Mouse (Mus musculus): ENCODE measurements at regions not wholly inside any gene's neighbourhood (a gene's known extent, or its start where the extent isn't known, plus 50 kb on each side); places are given as distances from the start of the nearest gene placed in this dataset.

- TF ChIP-seq CTCF (IDR thresholded peaks at IDR 0.05; ENCODE audit: control insufficient read depth, insufficient read depth, insufficient read length) (no peak), MYOD1 (IDR thresholded peaks at IDR 0.05; ENCODE audit: control insufficient read depth, insufficient read length, low read depth) (no peak), CEBPB (IDR thresholded peaks at IDR 0.05; ENCODE audit: low read depth) (no peak), MYOG (IDR thresholded peaks at IDR 0.05; ENCODE audit: control insufficient read depth, extremely low read depth, insufficient read length) (no peak), MAX (IDR thresholded peaks at IDR 0.05) (no peak), USF1 (IDR thresholded peaks at IDR 0.05; ENCODE audit: low read depth) (no peak)
Measured at GRCm38 (mm10) chrX:163812431-163812830, 51.3 kb upstream of the Rnf138rt1 start.

Data from C2C12 (cell line).